Mouse (Mus musculus) thymus, adult 2 months (tissue): ENCODE measurements around the gene Napsa. TPM values are rescaled to one million over a fixed set of nuclear protein-coding genes. Genes with fewer than 3 reads are reported as not detected.

Source experiments
- DNase-seq: peaks from one replicate; pipeline ENCODE4 v3.0.0; 2021
- H3K27ac ChIP-seq: fragments of 200-500 bp; 2 replicates; pipeline ENCODE4 v1.5.1; 2012; ENCODE audit warnings: low read length, control low read depth; ENCODE audit not compliant: control insufficient read depth, insufficient read depth
- H3K27me3 ChIP-seq: fragments of 200-500 bp; 2 replicates; pipeline ENCODE4 v1.6.1; 2012; ENCODE audit warnings: mild to moderate bottlenecking, low read length, moderate library complexity, mixed read lengths; ENCODE audit not compliant: control insufficient read depth, insufficient read depth
- H3K36me3 ChIP-seq: fragments of 200-500 bp; 2 replicates; pipeline ENCODE4 v1.6.1; 2012; ENCODE audit warnings: mild to moderate bottlenecking, low read length, moderate library complexity; ENCODE audit not compliant: control insufficient read depth, insufficient read depth
- H3K4me1 ChIP-seq: fragments of 200-500 bp; replicated peaks from 2 replicates; pipeline ENCODE4 v1.6.1; 2012; ENCODE audit warnings: low read length; ENCODE audit not compliant: control insufficient read depth, insufficient read depth
- H3K4me3 ChIP-seq: fragments of 200-500 bp; 2 replicates; pipeline ENCODE4 v1.5.1; 2012; ENCODE audit warnings: mild to moderate bottlenecking, low read length, control low read depth, moderate library complexity; ENCODE audit not compliant: control insufficient read depth, insufficient read depth
- CTCF ChIP-seq: fragments of 200-500 bp; IDR thresholded peaks from 2 replicates; pipeline ENCODE4 v1.5.1; 2012; ENCODE audit warnings: mild to moderate bottlenecking, control low read depth, low read length, moderate library complexity, borderline replicate concordance; ENCODE audit not compliant: control insufficient read depth, poor library complexity, insufficient read depth; ENCODE audit errors: extremely low read depth
- POLR2A ChIP-seq: fragments of 200-500 bp; IDR thresholded peaks from 2 replicates; pipeline ENCODE4 v1.6.1; 2012; ENCODE audit warnings: mild to moderate bottlenecking, low read length, control low read depth, moderate library complexity; ENCODE audit not compliant: control insufficient read depth, poor library complexity, insufficient read depth; ENCODE audit errors: extremely low read depth
- WGBS: fragments of 180-500 bp; shearing (Covaris S2); methylation state at CpG from one replicate; pipeline ENCODE4 v1.1.7; 2018; 5-methylcytosine and 5-hydroxymethylcytosine counted together
- polyA plus RNA-seq: library from polyadenylated mRNA; depleted of rRNA; stranded (reverse); fragments of >200 nt; gene quantifications from 2 replicates; pipeline ENCODE4 v1.2.3, GENCODE M21; 2012

Napsa gene
- polyA plus RNA-seq, 1 experiment = 32.0 TPM

DNA sequence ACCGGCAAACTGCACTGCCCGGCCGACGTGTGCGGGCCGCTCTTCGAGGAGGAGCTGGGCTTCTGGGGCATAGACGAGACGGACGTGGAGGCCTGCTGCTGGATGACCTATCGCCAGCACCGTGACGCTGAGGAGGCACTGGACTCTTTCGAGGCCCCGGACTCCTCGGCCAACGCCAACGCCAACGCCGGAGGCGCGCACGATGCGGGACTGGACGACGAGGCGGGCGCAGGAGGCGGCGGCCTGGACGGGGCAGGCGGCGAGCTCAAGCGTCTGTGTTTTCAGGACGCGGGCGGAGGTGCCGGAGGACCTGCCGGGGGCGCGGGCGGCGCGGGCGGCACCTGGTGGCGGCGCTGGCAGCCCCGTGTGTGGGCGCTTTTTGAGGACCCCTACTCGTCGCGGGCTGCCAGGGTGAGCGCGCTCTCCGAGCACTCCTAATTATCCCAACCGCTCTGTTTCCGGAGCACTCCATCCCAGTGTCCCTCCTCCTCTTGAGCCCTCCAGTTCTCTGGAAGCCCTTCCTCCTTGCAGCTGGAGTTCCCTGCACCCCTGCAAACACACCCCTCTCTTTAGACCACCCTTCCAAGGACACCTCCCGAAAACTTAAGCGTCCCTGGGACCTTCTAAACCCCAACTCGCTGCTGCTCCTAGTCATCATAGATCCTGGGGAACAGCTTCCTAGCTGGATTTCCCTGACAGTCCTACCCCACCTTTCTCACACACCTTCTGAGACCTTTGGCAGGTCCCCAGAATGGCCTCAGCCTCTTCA lies 19.4 kb downstream of the Napsa start:
- H3K27me3 ChIP-seq = peaks cover 37% of the 10 kb centered on the region
- H3K36me3 ChIP-seq = no peaks in the 10 kb centered on the region
- peak overlapping the region; percentile 15; the same call in 1 of the 2 replicates for H3K4me3 ChIP-seq
- no peak for TF ChIP-seq CTCF
- no peak for TF ChIP-seq POLR2A
- no peak overlapping the region for H3K27ac ChIP-seq
- 5% methylated on average over 59 of the region's 60 CpGs for WGBS
- DNase-seq = no peak
- H3K4me1 ChIP-seq = peaks cover 16% of the 10 kb centered on the region

GRCm38 (mm10) chr7:44593051-44593450 lies 20.9 kb downstream of the Napsa start:
- Histone ChIP-seq H3K4me1 (peaks cover 12% of the 10 kb centered on the region), H3K27me3 (peaks cover 30% of the 10 kb centered on the region), H3K4me3 (no peak overlapping the region), H3K27ac (no peak overlapping the region), H3K36me3 (no peaks in the 10 kb centered on the region)
- TF ChIP-seq POLR2A = no peak
- no peak for DNase-seq
- WGBS = 11% methylated on average over 15 of the region's 15 CpGs

- TF ChIP-seq CTCF (no peak), POLR2A (no peak)
- Histone ChIP-seq H3K4me1 (peaks cover 12% of the 10 kb centered on the region), H3K4me3 (no peak overlapping the region), H3K27me3 (peaks cover 30% of the 10 kb centered on the region), H3K27ac (no peak overlapping the region), H3K36me3 (no peaks in the 10 kb centered on the region)
- peak; percentile 64 for DNase-seq
- WGBS = 4% methylated on average over 21 of the region's 22 CpGs
These were observed 21.6 kb downstream of the Napsa start for GRCm38 (mm10) chr7:44593775-44594174.

GRCm38 (mm10) chr7:44594291-44594690 lies 22.1 kb downstream of the Napsa start:
- no peak for DNase-seq
- Histone ChIP-seq H3K4me1 (peaks cover 9% of the 10 kb centered on the region), H3K36me3 (no peaks in the 10 kb centered on the region), H3K27ac (no peak overlapping the region), H3K27me3 (peaks cover 27% of the 10 kb centered on the region), H3K4me3 (no peak overlapping the region)
- 83% methylated on average over 6 of the region's 6 CpGs for WGBS
- TF ChIP-seq CTCF (no peak), POLR2A (no peak)

DNA sequence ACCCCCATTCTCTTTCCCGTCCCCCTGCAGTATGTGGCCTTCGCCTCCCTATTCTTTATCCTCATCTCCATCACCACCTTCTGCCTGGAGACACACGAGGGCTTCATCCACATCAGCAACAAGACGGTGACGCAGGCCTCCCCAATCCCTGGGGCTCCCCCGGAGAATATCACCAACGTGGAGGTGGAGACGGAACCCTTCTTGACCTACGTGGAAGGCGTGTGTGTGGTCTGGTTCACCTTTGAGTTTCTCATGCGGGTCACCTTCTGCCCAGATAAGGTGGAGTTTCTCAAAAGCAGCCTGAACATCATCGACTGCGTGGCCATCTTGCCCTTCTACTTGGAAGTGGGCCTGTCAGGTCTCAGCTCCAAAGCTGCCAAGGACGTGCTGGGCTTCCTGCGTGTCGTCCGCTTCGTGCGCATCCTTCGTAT lies 23.0 kb downstream of the Napsa start:
- peaks cover 19% of the 10 kb centered on the region; the same call in 1 of the 2 replicates for H3K27me3 ChIP-seq
- TF ChIP-seq CTCF (no peak), POLR2A (no peak)

DNA sequence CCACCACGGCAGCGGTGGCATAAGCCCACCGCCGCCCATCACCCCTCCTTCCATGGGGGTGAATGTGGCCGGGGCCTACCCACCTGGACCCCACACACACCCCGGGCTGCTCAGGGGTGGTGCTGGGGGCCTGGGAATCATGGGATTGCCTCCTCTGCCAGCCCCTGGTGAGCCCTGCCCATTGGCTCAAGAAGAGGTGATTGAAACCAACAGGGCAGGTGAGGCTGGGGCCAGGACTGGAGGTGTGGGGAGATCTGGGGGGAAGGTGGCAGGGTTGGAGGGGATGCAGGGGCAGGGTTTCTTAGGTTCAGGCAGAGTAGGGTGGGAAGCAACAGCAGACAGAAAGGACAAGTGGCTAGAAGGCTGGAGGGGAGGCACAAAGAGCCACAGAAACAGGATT lies 23.9 kb downstream of the Napsa start:
- H3K36me3 ChIP-seq = no peaks in the 10 kb centered on the region
- peaks cover 5% of the 10 kb centered on the region for H3K4me1 ChIP-seq
- DNase-seq = no peak
- H3K27me3 ChIP-seq = peaks cover 14% of the 10 kb centered on the region; the same call in 1 of the 2 replicates
- no peak overlapping the region for H3K27ac ChIP-seq
- 90% methylated on average over 6 of the region's 6 CpGs for WGBS
- H3K4me3 ChIP-seq = no peak overlapping the region
- no peak for TF ChIP-seq CTCF
- TF ChIP-seq POLR2A = no peak

More for the DNA sequence above, 23.0 kb downstream of the Napsa start:
- H3K4me3 ChIP-seq = no peak overlapping the region
- H3K36me3 ChIP-seq = no peaks in the 10 kb centered on the region
- no peak for DNase-seq
- 93% methylated on average over 20 of the region's 20 CpGs for WGBS
- peaks cover 7% of the 10 kb centered on the region for H3K4me1 ChIP-seq
- no peak overlapping the region for H3K27ac ChIP-seq

DNA sequence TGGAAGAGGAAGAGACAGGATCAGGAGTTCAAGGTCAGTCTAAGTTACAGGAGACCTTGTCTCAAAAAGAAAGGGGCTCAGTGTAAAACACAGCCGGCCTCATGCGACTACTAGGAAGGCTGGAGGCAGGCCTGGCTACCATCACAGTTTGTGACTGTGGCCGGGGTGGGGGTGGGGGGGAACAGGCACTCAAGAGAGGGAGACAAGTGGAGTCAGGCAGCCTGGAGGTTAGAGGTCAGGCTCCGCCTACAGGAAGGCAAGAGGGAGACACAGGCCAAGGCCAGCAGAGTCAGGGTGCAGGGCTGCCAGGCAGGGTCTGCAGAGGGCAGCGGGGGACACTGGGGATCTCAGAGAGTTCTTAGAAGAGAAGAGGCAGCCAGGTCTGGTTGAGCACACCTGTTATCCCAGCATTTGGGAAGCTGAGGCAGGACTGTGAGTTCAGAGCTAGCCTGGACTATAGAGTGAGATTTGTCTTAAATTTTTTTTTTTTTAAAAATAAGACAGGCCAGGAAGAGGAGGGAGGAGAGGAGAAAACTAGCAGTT lies 24.9 kb downstream of the Napsa start:
- no peak for DNase-seq
- H3K36me3 ChIP-seq = no peaks in the 10 kb centered on the region
- H3K27me3 ChIP-seq = peaks cover 9% of the 10 kb centered on the region; the same call in 1 of the 2 replicates
- WGBS = 59% methylated on average over 5 of the region's 5 CpGs
- H3K27ac ChIP-seq = no peak overlapping the region
- no peaks in the 10 kb centered on the region for H3K4me1 ChIP-seq
- TF ChIP-seq CTCF = no peak
- no peak overlapping the region for H3K4me3 ChIP-seq
